Mouse (Mus musculus) spleen, adult 12 weeks (tissue): ENCODE results near the gene Ankdd1a.

Experiments
- DNase-seq: peaks from one replicate; pipeline ENCODE4 v3.0.0; 2022; ENCODE audit warnings: low spot score

The Ankdd1a gene

GRCm38 (mm10) chr9:65519807-65520504 is at the start of gene Ankdd1a:
TSS of gene Ankdd1a (minus strand) at chr9:65520193.
- no peak for DNase-seq

- no peak for DNase-seq
Observed at GRCm38 (mm10) chr9:65569491-65569971, 49.5 kb upstream of the Ankdd1a start.

GRCm38 (mm10) chr9:65568787-65569186 is 48.8 kb upstream of the Ankdd1a start:
- DNase-seq, result no peak

- no peak for DNase-seq
Observed at GRCm38 (mm10) chr9:65564698-65565097, 44.7 kb upstream of the Ankdd1a start.

- DNase-seq, result no peak
Observed at GRCm38 (mm10) chr9:65563073-65563472, 43.1 kb upstream of the Ankdd1a start.

- DNase-seq, result no peak
Observed at GRCm38 (mm10) chr9:65562081-65562506, 42.1 kb upstream of the Ankdd1a start.

- no peak for DNase-seq
Observed at GRCm38 (mm10) chr9:65561016-65561415, 41.0 kb upstream of the Ankdd1a start.

GRCm38 (mm10) chr9:65558806-65559205 is 38.8 kb upstream of the Ankdd1a start:
- no peak for DNase-seq

GRCm38 (mm10) chr9:65556979-65557378 is 37.0 kb upstream of the Ankdd1a start:
- DNase-seq, result no peak

GRCm38 (mm10) chr9:65556349-65556748 is 36.4 kb upstream of the Ankdd1a start:
- DNase-seq, result no peak

- DNase-seq, result no peak
Observed at GRCm38 (mm10) chr9:65555621-65556020, 35.6 kb upstream of the Ankdd1a start.

GRCm38 (mm10) chr9:65555001-65555405 is 35.0 kb upstream of the Ankdd1a start:
- DNase-seq, result no peak

- DNase-seq, result no peak
Observed at GRCm38 (mm10) chr9:65552711-65553110, 32.7 kb upstream of the Ankdd1a start.

- DNase-seq, result no peak
Observed at GRCm38 (mm10) chr9:65552141-65552540, 32.1 kb upstream of the Ankdd1a start.

- DNase-seq, result no peak
Observed at GRCm38 (mm10) chr9:65551035-65551434, 31.0 kb upstream of the Ankdd1a start.

GRCm38 (mm10) chr9:65550079-65550831 is 30.3 kb upstream of the Ankdd1a start:
- DNase-seq, result no peak

- DNase-seq, result no peak
Observed at GRCm38 (mm10) chr9:65549643-65550042, 29.6 kb upstream of the Ankdd1a start.

- no peak for DNase-seq
Observed at GRCm38 (mm10) chr9:65549139-65549538, 29.1 kb upstream of the Ankdd1a start.

- no peak for DNase-seq
Observed at GRCm38 (mm10) chr9:65548311-65548710, 28.3 kb upstream of the Ankdd1a start.

- no peak for DNase-seq
Observed at GRCm38 (mm10) chr9:65547844-65548243, 27.9 kb upstream of the Ankdd1a start.

GRCm38 (mm10) chr9:65547111-65547510 is 27.1 kb upstream of the Ankdd1a start:
- DNase-seq, result no peak

- no peak for DNase-seq
Observed at GRCm38 (mm10) chr9:65546413-65546695, 26.4 kb upstream of the Ankdd1a start.

- no peak for DNase-seq
Observed at GRCm38 (mm10) chr9:65545635-65546412, 25.8 kb upstream of the Ankdd1a start.
